Mouse (Mus musculus): Measurements from ENCODE around the gene Ano10. TPM values are rescaled to one million over a fixed set of nuclear protein-coding genes. Genes with fewer than 3 reads are reported as not detected.

Gene Ano10
- total and polyA plus RNA-seq, 2 experiments from 2014 or later, result 34.5 to 48.6 TPM

DNA sequence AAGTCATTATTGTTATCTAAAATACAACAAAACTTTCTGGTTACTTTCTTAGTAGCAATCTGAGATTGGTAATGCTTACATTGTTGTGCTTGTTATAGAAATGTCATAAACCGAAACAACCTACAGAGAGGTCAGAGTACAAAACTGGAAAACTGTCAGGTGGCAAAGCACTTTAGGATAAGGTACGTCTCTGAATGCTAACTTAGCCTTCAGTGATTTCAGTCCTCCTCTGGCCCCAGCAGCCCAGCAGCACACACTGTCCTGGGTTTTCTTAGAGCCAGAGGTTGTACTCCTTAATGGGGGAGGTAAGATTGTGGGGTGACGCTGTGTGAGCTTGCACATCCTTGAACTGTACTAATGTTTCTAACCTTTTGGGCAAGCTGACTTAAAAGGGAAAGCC lies 22.9 kb downstream of the Ano10 start:
- ATAC-seq (no peak), DNase-seq (ENCODE audit: low spot score) (no peak)
- no peak for TF ChIP-seq CTCF (IDR thresholded peaks at IDR 0.05; ENCODE audit: low read depth)
- Histone ChIP-seq H3K27me3 (ENCODE audit: insufficient read depth, low read length) (no peaks in the 10 kb centered on the region), H3K27ac (no peak overlapping the region), H3K4me3 (ENCODE audit: low read length) (no peak overlapping the region), H3K4me2 (ENCODE audit: low read depth, low read length) (no peak overlapping the region), H3K4me1 (ENCODE audit: insufficient read depth, low read length) (no peaks in the 10 kb centered on the region), H3K36me3 (ENCODE audit: insufficient read depth, low read length) (peaks cover 18% of the 10 kb centered on the region; the same call in 1 of the 2 replicates), H3K9me3 (ENCODE audit: low read length) (no peaks in the 10 kb centered on the region), H3K9ac (replicated peaks; ENCODE audit: low read length) (no peak overlapping the region)
- WGBS, result 93% methylated on average over 3 of the region's 3 CpGs

DNA sequence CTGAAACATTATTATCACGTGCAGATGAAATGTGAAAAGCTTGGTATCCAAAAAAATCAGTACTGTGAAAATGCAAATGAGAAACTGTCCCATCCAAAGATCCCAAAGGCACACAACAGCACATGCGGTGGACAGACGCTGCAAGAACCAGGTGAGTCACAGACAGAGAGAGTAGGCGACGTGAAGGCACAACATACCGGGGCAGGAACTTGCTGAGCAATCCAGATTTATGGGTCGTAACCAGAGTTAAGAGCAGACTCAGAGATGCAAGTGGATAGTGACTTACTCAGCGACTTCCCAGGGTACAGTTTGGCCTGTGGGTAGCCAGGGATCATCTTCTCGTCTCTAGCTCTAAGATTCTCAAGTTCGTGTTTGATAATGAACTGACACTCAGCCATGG lies 23.3 kb downstream of the Ano10 start:
- DNase-seq (ENCODE audit: low spot score), result no peak
- WGBS, result 91% methylated on average over 10 of the region's 10 CpGs
- Histone ChIP-seq H3K9me3 (ENCODE audit: low read length) (no peaks in the 10 kb centered on the region), H3K9ac (replicated peaks; ENCODE audit: low read length) (no peak overlapping the region), H3K36me3 (ENCODE audit: insufficient read depth, low read length) (peaks cover 18% of the 10 kb centered on the region; the same call in 1 of the 2 replicates), H3K27ac (no peak overlapping the region), H3K4me1 (ENCODE audit: insufficient read depth, low read length) (no peaks in the 10 kb centered on the region), H3K4me2 (ENCODE audit: low read depth, low read length) (no peak overlapping the region), H3K27me3 (ENCODE audit: insufficient read depth, low read length) (no peaks in the 10 kb centered on the region), H3K4me3 (ENCODE audit: low read length) (no peak overlapping the region)
- no peak for TF ChIP-seq CTCF (IDR thresholded peaks at IDR 0.05; ENCODE audit: low read depth)
- no peak for ATAC-seq

DNA sequence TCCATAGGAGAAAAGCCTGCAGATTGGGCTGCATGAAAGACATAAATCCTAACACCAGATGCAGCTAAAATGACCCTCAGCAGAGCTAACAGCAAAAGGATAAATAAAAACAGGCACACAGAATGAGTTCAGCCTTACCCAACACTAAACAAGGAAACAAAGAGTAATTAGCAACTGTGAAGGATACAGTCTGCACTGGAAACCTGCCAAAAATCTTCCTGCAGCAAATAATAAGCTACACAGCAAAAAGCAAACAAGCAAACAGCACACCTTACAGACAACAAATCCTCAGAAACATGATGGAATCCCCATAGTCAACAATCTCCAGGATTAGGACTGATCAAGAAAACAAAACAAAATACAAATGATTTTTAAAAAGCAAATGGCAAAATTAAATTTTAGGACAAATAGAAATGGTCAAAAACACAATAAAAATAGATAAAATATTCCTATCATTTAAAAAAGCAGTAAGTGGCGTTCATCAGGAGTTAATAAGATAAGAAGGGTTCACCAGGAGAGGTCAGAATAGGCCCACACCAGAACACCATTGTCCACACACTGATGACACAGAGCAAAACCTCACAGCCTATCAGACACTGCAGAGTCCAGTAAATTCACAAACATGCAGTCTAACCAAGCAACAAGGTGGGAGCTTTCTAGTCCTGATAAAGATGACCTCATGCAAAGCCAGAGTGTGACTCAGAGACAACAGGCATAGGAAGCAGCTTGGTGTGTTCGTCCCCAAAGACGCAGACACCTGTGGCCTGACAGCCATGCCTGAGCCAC lies 24.8 kb downstream of the Ano10 start:
- no peak for TF ChIP-seq CTCF (IDR thresholded peaks at IDR 0.05; ENCODE audit: low read depth)
- no peak overlapping the region for H3K9ac ChIP-seq (replicated peaks; ENCODE audit: low read length)
- no peaks in the 10 kb centered on the region for H3K9me3 ChIP-seq (ENCODE audit: low read length)
- H3K4me3 ChIP-seq (ENCODE audit: low read length), result no peak overlapping the region
- no peaks in the 10 kb centered on the region for H3K4me1 ChIP-seq (ENCODE audit: insufficient read depth, low read length)
- H3K36me3 ChIP-seq (ENCODE audit: insufficient read depth, low read length), result peaks cover 10% of the 10 kb centered on the region; the same call in 1 of the 2 replicates
- DNase-seq (ENCODE audit: low spot score) (peak; percentile 57), ATAC-seq (0 out of 2 replicates have a peak, but pooled peaks have one; percentile 40)
- no peak overlapping the region for H3K4me2 ChIP-seq (ENCODE audit: low read depth, low read length)
- H3K27ac ChIP-seq, result no peak overlapping the region
- 83% methylated on average over 3 of the region's 3 CpGs for WGBS
- H3K27me3 ChIP-seq (ENCODE audit: insufficient read depth, low read length), result no peaks in the 10 kb centered on the region

DNA sequence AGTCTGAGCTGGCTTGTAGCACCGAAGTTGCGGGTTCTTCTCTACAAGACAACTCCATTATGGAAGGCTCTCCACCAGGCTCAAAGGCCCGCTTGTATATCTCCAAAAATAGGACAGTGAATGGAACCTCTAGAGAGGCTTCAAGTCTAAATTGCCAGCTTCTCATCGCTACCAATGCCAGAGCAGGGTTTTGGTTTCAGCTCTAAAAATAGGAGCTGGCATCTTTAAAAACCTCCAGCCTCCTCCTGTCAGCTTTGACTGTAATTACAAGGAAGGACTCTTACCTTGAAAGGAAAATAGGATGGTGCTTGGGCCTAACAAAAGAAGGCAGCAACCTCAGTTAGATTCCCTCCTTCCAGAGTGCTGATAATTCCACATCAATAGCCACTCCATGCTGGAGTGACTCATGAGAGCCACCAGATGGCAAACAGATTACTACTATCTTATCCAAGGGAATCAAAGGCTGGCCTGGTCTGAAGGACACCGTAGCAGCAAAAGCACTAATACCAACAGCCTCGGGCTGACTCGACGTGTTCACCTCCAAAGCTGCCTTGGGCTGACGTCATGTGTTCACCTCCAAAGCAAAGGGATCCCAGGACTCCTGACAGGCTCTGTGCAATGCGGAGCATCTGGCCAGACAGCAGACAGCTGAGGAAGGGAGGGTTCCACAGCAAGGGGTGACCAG lies 28.6 kb downstream of the Ano10 start:
- peak; percentile 17 for DNase-seq (ENCODE audit: low spot score)
- Histone ChIP-seq H3K9ac (replicated peaks; ENCODE audit: low read length) (no peak overlapping the region), H3K36me3 (ENCODE audit: insufficient read depth, low read length) (peaks cover 3% of the 10 kb centered on the region; the same call in 1 of the 2 replicates), H3K27ac (no peak overlapping the region), H3K4me2 (ENCODE audit: low read depth, low read length) (no peak overlapping the region), H3K4me3 (ENCODE audit: low read length) (no peak overlapping the region), H3K9me3 (ENCODE audit: low read length) (no peaks in the 10 kb centered on the region), H3K4me1 (ENCODE audit: insufficient read depth, low read length) (no peaks in the 10 kb centered on the region), H3K27me3 (ENCODE audit: insufficient read depth, low read length) (no peaks in the 10 kb centered on the region)
- no peak for TF ChIP-seq CTCF (IDR thresholded peaks at IDR 0.05; ENCODE audit: low read depth)
- WGBS, result 79% methylated on average over 10 of the region's 10 CpGs
- ATAC-seq, result no peak

DNA sequence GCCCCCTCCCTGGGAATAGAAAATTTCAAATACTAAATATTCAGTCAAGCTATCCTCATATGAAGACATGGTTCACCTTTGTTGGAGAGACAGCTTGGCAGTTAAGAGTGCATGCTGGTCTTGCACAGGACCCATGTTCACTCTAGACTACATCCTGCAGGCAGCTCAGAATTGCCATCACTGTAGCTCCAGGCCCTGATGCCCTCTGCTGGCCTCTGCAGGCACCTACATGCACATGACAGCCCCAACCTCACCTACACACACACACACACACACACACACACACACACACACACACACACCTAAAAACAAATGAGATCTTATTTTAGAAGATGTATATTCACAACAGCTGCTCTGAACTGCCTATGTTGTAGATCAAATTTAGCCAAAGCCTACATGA lies 31.1 kb downstream of the Ano10 start:
- H3K36me3 ChIP-seq (ENCODE audit: insufficient read depth, low read length), result peaks cover 3% of the 10 kb centered on the region; the same call in 1 of the 2 replicates
- H3K4me1 ChIP-seq (ENCODE audit: insufficient read depth, low read length), result no peaks in the 10 kb centered on the region
- no peak overlapping the region for H3K4me3 ChIP-seq (ENCODE audit: low read length)
- TF ChIP-seq CTCF (IDR thresholded peaks at IDR 0.05; ENCODE audit: low read depth), result peak; percentile 48
- no peak overlapping the region for H3K9ac ChIP-seq (replicated peaks; ENCODE audit: low read length)
- H3K27me3 ChIP-seq (ENCODE audit: insufficient read depth, low read length), result no peaks in the 10 kb centered on the region
- no peak overlapping the region for H3K4me2 ChIP-seq (ENCODE audit: low read depth, low read length)
- H3K9me3 ChIP-seq (ENCODE audit: low read length), result no peaks in the 10 kb centered on the region
- H3K27ac ChIP-seq, result no peak overlapping the region
- ATAC-seq, result no peak
- DNase-seq (ENCODE audit: low spot score), result no peak

DNA sequence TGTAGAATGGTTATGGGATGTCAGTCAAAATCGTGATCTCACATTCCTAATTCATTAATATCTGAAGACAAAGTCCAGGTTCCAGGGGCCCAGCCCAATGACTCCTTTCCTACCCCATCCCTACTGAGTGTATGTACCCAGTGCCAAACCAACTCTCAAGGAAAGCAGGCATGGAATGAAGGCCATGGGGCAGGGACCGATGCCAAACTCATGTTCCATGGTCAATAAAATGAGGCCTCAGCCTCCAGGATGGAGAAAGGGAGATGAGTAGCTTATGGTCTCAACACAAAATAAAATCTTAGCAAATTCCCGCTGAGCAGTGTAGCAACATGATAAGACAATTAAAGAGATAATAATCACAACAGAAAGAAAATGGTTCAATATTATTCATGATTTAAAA lies 39.8 kb downstream of the Ano10 start:
- TF ChIP-seq CTCF (IDR thresholded peaks at IDR 0.05; ENCODE audit: low read depth), result no peak
- H3K36me3 ChIP-seq (ENCODE audit: insufficient read depth, low read length), result peaks cover 16% of the 10 kb centered on the region
- no peak overlapping the region for H3K4me2 ChIP-seq (ENCODE audit: low read depth, low read length)
- H3K9ac ChIP-seq (replicated peaks; ENCODE audit: low read length), result no peak overlapping the region
- no peaks in the 10 kb centered on the region for H3K4me1 ChIP-seq (ENCODE audit: insufficient read depth, low read length)
- H3K27me3 ChIP-seq (ENCODE audit: insufficient read depth, low read length), result no peaks in the 10 kb centered on the region
- DNase-seq (ENCODE audit: low spot score), result no peak
- ATAC-seq, result no peak
- H3K4me3 ChIP-seq (ENCODE audit: low read length), result no peak overlapping the region
- no peak overlapping the region for H3K27ac ChIP-seq
- no peaks in the 10 kb centered on the region for H3K9me3 ChIP-seq (ENCODE audit: low read length)
- 91% methylated on average over 3 of the region's 3 CpGs for WGBS

DNA sequence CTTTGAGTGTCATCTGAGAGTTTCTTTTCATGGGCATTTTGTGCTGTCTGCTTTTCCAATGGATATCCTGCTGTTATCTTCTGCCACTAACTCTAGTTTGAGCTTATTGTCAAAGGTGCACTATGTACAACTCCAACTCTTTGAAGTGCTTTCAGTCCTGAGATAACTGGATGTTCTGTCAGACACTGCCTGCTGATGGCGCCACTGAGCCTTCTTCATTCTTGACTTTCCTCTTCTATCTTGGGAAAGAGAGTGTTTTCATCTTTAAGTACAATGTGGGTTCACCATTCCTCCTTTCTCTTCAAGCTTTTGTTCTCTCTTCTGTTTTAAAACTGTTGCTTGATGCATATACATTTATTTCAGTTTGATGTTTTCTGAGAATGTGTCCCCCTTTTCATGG lies 42.1 kb downstream of the Ano10 start:
- no peak overlapping the region for H3K4me3 ChIP-seq (ENCODE audit: low read length)
- H3K27ac ChIP-seq, result no peak overlapping the region
- H3K9me3 ChIP-seq (ENCODE audit: low read length), result no peaks in the 10 kb centered on the region
- 76% methylated on average over 1 of the region's 1 CpGs for WGBS
- H3K36me3 ChIP-seq (ENCODE audit: insufficient read depth, low read length), result peaks cover 16% of the 10 kb centered on the region
- H3K9ac ChIP-seq (replicated peaks; ENCODE audit: low read length), result no peak overlapping the region
- H3K4me1 ChIP-seq (ENCODE audit: insufficient read depth, low read length), result no peaks in the 10 kb centered on the region
- H3K4me2 ChIP-seq (ENCODE audit: low read depth, low read length), result no peak overlapping the region
- DNase-seq (ENCODE audit: low spot score) (no peak), ATAC-seq (no peak)
- H3K27me3 ChIP-seq (ENCODE audit: insufficient read depth, low read length), result no peaks in the 10 kb centered on the region
- TF ChIP-seq CTCF (IDR thresholded peaks at IDR 0.05; ENCODE audit: low read depth), result peak; percentile 25; the same call in 1 of the 2 replicates
